Mouse (Mus musculus): ENCODE measurements around the gene Ola1. TPM values are rescaled to one million over a fixed set of nuclear protein-coding genes. Genes with fewer than 3 reads are reported as not detected.

Gene Ola1
- 8.9 TPM for polyA plus RNA-seq (2015; fragmentation: Illumina TruSeq; extraction: RNeasy Lipid Tissue Mini Kit (QIAGEN cat#74804); ENCODE audit: insufficient read depth, low read depth, low replicate concordance)

GRCm38 (mm10) chr2:73218913-73219312 lies at the start of gene Ola1:
Gene Ola1, minus strand, starts transcription at chr2:73218924.

Other genes with a start within 250 kb of the Ola1 start
- gene Sp3, start 238.5 kb downstream of the Ola1 start, polyA plus RNA-seq (2015; fragmentation: Illumina TruSeq; extraction: RNeasy Lipid Tissue Mini Kit (QIAGEN cat#74804); ENCODE audit: insufficient read depth, low read depth, low replicate concordance) = 6.5 TPM
- not detected for gene Gm11084, start 232.2 kb downstream of the Ola1 start, polyA plus RNA-seq (2015; fragmentation: Illumina TruSeq; extraction: RNeasy Lipid Tissue Mini Kit (QIAGEN cat#74804); ENCODE audit: insufficient read depth, low read depth, low replicate concordance)
- gene Sp9, start 53.0 kb upstream of the Ola1 start, polyA plus RNA-seq (2015; fragmentation: Illumina TruSeq; extraction: RNeasy Lipid Tissue Mini Kit (QIAGEN cat#74804); ENCODE audit: insufficient read depth, low read depth, low replicate concordance) = not detected
- gene Scrn3, start 93.7 kb upstream of the Ola1 start, polyA plus RNA-seq (2015; fragmentation: Illumina TruSeq; extraction: RNeasy Lipid Tissue Mini Kit (QIAGEN cat#74804); ENCODE audit: insufficient read depth, low read depth, low replicate concordance) = 4.2 TPM
- 6.0 TPM for gene Cir1, start 93.8 kb upstream of the Ola1 start, polyA plus RNA-seq (2015; fragmentation: Illumina TruSeq; extraction: RNeasy Lipid Tissue Mini Kit (QIAGEN cat#74804); ENCODE audit: insufficient read depth, low read depth, low replicate concordance)
- gene Gpr155, start 167.6 kb upstream of the Ola1 start, polyA plus RNA-seq (2015; fragmentation: Illumina TruSeq; extraction: RNeasy Lipid Tissue Mini Kit (QIAGEN cat#74804); ENCODE audit: insufficient read depth, low read depth, low replicate concordance) = 0.50 TPM

Data from pancreas, adult 10 weeks (tissue).